Mouse (Mus musculus) ES-Bruce4 (cell line): Measurements from ENCODE around the gene Nms.

Experiments
- CTCF ChIP-seq: IDR thresholded peaks from one replicate; pipeline ENCODE4 v1.8.1; 2011; ENCODE audit warnings: low read depth, low read length
- EP300 ChIP-seq: IDR thresholded peaks from 2 replicates; pipeline ENCODE4 v1.6.1; 2011; ENCODE audit warnings: low read depth, low read length; ENCODE audit not compliant: insufficient read depth
- POLR2A ChIP-seq: IDR thresholded peaks from one replicate; pipeline ENCODE4 v1.8.1; 2011; ENCODE audit warnings: low read length; ENCODE audit not compliant: insufficient read depth

DNA sequence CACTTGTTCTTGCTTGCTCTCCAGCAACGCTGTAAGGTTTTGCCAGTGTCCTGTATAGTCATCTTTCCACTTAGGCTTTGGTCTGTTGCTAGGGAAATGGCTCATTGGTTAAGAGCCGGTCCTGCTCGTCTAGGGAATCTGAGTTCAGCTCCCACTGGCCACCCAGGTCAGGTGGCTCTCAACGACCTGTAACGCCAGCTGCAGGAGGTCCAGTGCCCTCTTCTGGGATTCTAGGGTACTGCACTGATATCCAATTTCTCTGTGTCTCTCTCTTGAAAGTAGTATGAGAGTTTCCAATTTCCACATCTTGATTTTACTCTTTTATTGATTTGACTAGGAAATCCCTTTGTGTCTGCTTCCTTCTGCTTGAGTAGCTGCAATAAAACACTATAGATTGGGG lies 4.3 kb upstream of the Nms start:
- TF ChIP-seq CTCF (peak; percentile 63), EP300 (no peak), POLR2A (no peak)
